Mouse (Mus musculus): ENCODE data around the gene Dchs1. TPM values are rescaled to one million over a fixed set of nuclear protein-coding genes. Genes with fewer than 3 reads are reported as not detected.

The Dchs1 gene
- total RNA-seq (2021), result 11.7 and 14.6 TPM in 2 replicates
- long read RNA-seq, experiment 1, partial matches to known transcripts, result 1 of 3 reads
- long read RNA-seq, experiment 1, other reads (novel, unspliced or antisense), result 2 of 3 reads
- long read RNA-seq, experiment 2, partial matches to known transcripts, result 2 of 5 reads
- long read RNA-seq, experiment 2, other reads (novel, unspliced or antisense), result 3 of 5 reads

GRCm38 (mm10) chr7:105787285-105788140, at the start of gene Dchs1:
Dchs1 (minus strand) TSS chr7:105787654.
- peak; percentile 30 for DNase-seq

DNA sequence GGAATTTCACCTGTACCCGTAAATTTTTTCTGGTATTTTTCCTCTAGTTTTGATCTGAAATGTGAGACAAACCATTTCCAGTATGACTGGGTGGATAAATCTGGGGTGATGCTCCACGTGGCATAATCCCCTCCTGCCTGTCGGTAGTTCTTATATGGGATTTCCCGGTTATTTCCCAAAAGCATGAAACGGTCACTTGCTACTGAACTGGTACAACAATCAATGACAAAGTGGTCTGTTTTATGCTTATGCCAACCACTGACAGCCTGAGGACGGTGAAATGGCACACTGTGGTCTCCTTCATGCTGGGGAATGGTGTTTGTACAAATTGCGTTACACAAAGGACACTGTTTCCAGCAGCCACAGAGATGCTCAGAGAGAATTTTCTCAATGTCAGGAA, 36.8 kb upstream of the Dchs1 start:
- DNase-seq, result no peak

DNA sequence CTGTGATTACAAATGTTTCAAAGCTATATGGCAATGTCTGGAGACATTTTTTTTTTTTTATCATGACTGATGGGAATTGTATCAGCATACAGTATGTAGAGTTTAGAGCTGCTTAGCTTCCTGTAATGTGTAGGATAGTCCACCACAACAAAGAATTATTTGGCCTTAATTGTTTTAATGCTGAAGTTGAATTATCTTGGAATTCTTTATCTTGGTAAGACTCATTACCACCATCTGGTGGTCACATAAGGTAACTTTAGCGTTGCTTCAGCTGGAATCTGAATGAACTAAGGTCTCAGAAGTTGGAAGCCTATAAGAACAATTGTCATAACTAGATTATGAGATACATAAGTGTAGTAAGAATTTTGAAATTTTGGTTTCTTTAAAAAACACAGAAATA, 31.0 kb upstream of the Dchs1 start:
- no peak for DNase-seq

GRCm38 (mm10) chr7:105816736-105817135, 29.3 kb upstream of the Dchs1 start:
- DNase-seq, result no peak

GRCm38 (mm10) chr7:105813326-105813725, 25.9 kb upstream of the Dchs1 start:
- no peak for DNase-seq

DNA sequence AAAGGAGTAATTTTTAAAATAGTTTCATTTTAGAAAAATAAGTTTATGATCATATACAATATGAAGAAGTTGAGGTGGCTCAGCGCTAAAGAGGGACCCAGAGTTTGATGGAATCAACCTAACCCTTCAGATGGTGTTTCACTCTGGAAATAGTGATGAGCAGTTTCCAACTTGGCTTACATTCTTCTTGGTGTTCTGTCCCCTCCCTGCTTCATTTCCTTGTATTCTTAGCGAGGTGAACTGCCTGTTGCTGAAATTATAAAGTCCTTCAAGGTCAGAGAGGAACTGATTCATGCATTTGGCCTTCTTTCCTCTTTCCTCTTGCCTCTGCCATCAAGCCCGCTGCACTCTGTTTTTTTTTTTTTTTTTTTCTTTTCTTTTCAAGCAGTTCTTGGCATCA, 25.1 kb upstream of the Dchs1 start:
- DNase-seq, result no peak

DNA sequence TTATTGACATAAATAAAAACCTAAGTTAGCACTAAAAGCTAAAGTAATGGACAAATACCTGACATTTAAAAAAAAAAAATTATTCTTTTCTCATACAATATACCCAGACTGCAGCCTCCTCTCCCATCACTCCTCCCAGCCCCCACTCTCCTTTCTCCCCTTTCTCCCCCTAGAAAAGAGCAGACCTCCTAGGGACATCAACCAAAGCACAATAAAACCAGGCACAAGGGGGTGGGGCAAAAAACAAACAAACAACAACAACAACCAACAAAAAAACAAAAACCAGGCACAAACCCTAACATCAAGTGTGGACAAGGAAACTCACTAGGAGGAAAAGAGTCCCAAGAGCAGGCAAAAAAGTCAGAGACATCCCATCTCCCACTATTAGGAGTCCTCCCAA, 24.1 kb upstream of the Dchs1 start:
- DNase-seq, result no peak

DNA sequence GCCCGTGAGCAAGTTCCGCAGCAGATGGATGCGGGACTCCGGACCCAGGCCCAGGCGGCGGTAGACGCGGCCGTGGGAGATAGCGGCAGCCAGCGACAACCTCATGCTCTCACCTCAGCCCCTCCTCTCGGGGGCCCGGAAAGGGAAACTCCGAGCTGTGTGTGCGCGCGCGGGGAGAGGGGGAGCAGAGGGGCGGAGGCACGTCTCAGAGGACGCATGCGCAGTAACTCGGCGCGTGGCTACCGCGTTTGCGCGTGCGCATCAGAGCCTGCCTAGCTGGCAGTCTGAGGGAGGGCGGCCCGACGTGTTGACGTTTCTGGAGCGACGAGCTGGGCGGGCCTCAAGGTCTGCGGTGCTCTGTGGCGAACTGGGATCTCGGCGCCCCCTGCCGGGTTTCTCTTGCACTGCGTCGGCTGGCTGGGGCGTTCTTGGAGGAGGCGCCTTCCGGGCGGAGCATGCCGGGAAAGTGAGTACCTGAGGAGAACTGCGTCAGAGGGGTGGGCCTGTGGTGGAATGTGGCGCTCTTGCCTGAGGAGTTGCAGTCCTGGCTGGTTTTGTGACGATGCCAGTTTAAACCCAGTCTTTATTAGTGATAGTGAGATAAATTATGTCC, 23.5 kb upstream of the Dchs1 start, which contains the start of gene Mrpl17:
Gene Mrpl17, minus strand, starts transcription at position 223 of the 613 bp plus-strand sequence.
- peak; percentile 100 for DNase-seq

DNA sequence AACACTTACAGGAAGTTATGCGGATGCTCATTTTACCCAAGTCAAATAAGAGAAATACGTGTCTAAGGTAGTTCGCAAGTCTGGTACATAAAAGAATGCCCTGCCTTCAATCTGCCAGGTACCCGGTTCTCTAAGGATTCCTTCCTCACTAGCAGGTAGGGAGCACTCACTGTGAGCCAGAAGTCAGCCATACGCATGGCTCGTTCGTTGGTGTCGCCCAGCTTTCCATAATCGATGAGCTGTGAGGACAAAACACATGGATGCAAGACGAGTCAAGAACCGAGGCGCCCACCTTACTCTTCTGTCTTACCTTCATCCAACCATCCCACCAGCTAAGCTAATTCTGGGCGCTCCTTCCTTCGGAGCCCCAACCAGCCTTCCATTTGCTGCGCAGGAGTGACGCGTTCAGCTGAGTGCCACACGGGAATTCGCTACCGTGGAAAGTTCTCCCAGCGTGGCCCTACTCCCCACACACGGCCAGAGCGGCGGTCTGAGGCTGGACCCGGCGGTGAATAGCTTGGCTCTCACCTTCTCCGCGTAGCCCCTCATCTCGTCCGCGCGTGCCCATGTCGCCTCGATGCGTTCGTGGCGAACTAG, 22.9 kb upstream of the Dchs1 start:
- DNase-seq, result no peak

DNA sequence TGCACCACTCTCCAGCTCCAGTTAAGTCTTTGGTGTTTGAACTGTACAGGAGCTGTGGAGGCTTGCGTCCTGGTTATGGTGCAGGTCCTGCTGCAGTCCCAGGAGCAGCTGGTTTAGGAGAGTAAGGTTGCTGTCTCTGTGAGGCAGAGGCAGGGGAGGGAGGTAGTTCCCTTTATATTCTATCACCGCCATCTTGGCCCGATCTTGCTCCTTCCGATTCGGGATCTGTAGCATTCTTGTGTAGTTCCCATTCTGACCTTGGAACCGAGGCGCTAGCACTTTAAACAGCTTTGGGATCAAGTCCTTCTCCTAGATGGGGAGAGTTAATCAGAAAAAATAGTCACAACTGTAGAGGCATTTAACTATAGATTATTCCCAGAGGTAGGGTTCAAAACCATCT, 22.4 kb upstream of the Dchs1 start:
- DNase-seq, result no peak

- DNase-seq, result no peak
Observed at GRCm38 (mm10) chr7:105808385-105808784, 20.9 kb upstream of the Dchs1 start.

GRCm38 (mm10) chr7:105806716-105807115, 19.3 kb upstream of the Dchs1 start:
- DNase-seq, result no peak

GRCm38 (mm10) chr7:105806125-105806524, 18.7 kb upstream of the Dchs1 start:
- no peak for DNase-seq

DNA sequence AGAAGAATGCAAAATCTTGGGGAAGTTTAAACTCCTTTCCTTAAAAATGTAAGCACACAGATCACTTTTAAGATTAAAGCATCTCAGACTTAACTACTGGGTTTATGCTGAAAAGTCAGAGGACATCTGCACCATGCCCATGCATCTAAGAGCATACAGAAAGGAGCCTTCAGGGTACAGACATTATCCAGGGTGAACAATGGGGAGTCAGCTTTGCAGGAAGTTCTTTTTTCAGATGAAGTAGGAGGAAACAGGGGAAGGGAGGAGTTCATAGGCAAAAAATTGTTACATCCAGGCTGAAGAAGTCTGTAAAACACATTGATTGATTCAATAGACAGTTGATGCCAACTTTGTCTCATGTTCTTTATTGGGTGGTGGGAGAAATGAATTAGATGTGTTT, 16.0 kb upstream of the Dchs1 start:
- DNase-seq, result no peak

- DNase-seq, result no peak
Observed at GRCm38 (mm10) chr7:105802771-105803170, 15.3 kb upstream of the Dchs1 start.

DNA sequence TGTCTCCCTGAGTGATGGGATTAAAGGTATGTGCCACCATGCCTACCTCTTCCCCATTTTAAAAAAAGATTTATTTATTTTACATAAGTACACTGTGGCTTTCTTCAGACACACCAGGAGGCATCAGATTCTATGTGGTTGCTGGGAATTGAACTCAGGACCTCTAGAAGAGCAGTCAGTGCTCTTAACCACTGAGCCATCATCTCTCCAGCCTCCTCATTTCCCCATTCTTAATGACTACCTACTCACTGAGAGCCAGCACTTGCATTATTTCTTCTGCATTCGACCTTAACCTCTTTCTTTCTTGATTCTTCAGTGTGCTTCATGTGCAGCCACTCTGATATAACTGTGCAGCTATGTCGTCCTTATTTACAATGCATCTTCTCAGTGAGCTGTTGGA, 14.9 kb upstream of the Dchs1 start:
- no peak for DNase-seq

DNA sequence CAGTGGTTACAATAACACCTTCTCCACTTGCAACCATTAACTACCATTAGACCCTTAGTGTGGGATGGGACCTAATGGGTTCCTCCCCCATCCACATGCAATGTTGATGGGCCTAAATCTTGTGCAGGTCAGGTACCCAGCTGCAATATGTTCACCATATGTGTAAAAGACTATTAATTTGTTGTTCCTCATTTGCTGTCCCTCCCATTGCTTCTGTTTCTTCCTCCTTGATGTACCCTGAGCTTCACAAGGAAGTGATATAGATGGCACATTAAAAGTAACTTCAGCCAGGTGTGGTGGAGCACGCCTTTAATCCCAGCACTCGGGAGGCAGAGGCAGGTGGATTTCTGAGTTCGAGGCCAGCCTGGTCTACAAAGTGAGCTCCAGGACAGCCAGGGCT, 9.5 kb upstream of the Dchs1 start:
- no peak for DNase-seq

DNA sequence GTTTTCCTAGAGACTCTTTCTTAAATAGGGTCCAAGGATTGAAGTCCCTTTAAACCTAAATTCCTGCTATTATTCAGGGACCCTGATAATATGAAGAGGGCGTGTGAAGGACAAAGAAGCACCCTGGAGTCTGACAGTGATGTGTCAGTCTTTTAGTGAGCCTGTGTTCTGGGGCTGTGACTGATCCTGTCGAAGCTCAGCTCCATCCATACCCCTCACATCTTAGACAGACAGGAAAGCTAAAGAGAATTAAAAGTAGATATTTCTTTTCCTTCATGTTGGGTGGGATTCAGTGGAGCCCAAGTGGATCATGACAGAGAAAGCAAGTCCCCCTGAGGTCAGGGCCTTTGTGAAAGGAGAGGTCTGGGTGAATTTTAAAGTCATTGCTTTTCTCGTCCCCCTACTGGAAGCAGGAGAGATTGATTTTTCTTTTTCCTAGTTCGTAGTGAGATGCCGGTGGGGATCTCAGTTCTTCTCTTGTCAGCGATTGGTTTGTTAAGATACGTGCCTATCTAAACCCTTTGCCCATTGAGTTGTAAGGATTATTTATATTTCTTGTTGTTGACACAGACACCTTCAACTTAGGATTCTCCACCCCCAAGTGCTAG, 8.4 kb upstream of the Dchs1 start:
- no peak for DNase-seq

DNA sequence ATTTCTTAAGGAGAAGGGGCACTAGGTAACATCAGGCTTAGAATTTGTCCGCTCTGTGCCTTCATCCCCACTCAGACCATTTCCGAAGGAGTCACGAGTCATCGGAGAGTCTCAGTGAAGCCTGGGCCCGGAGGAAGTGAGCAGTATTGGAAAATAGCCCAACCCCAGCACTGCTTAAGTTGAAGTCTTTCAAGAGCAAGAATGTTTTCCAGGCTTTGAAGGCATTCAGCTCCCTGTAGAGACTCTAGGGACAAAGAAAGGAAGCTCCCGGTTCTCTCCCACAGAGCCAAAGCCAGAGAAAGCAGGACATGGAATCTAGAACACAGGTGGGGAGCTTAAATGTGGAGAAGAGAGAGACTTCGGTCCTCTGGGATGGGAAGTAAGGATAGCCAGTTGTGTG, 6.2 kb upstream of the Dchs1 start:
- DNase-seq, result no peak

GRCm38 (mm10) chr7:105791147-105791546, 3.7 kb upstream of the Dchs1 start:
- DNase-seq, result no peak

GRCm38 (mm10) chr7:105786506-105787284, 759 bp downstream of the Dchs1 start:
- DNase-seq, result no peak

DNA sequence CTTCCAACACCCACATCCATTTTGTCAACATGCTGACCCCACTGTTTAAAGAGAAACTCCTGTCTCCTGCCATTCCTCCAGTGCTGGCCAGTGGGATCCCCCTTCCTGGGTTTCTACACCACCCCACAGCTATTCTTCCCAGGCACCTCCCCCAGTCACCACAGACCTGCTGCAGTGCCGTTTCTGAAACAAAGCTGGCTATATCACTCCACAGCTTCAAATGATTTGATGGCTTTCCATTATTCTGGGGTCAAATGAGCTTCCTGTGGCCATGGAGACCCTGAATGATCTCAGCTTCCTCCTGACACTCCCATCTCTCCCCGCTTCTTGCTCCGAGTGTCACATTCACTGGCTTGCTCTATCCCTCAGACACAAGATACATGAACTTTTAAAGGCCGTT, 2.9 kb downstream of the Dchs1 start:
- DNase-seq, result no peak
